Mouse (Mus musculus): ENCODE results near the gene Cxcr2. TPM values are rescaled to one million over a fixed set of nuclear protein-coding genes. Genes with fewer than 3 reads are reported as not detected.
"Not testable (repeated sequence)": the region's sequence is repeated elsewhere in the genome, so short reads cannot be mapped to it uniquely, and the experiment has no call there.

Cxcr2 gene
- polyA plus RNA-seq, 1 experiment = 0.74 TPM

- 60% methylated on average over 3 of the region's 3 CpGs for WGBS
- H3K36me3 ChIP-seq (ENCODE audit: control insufficient read depth, insufficient read depth, low read length) = no peaks in the 10 kb centered on the region
- H3K27me3 ChIP-seq (ENCODE audit: control insufficient read depth, insufficient read depth, low read length) = no peaks in the 10 kb centered on the region
- no peak overlapping the region for H3K4me3 ChIP-seq (ENCODE audit: control insufficient read depth, insufficient read depth, low read length)
- no peak overlapping the region for H3K27ac ChIP-seq (ENCODE audit: control insufficient read depth, insufficient read depth, low read length)
- peaks cover 6% of the 10 kb centered on the region for H3K4me1 ChIP-seq (replicated peaks; ENCODE audit: control insufficient read depth, insufficient read depth, low read length)
- TF ChIP-seq POLR2A (IDR thresholded peaks at IDR 0.05; ENCODE audit: control insufficient read depth, extremely low read depth, insufficient read depth, low read length, poor library complexity) (no peak), CTCF (IDR thresholded peaks at IDR 0.05; ENCODE audit: borderline replicate concordance, control insufficient read depth, extremely low read depth, insufficient read depth, low read length, poor library complexity) (no peak)
- DNase-seq = no peak
Observed at GRCm38 (mm10) chr1:74151091-74151490, 2.7 kb upstream of the Cxcr2 start.

DNA sequence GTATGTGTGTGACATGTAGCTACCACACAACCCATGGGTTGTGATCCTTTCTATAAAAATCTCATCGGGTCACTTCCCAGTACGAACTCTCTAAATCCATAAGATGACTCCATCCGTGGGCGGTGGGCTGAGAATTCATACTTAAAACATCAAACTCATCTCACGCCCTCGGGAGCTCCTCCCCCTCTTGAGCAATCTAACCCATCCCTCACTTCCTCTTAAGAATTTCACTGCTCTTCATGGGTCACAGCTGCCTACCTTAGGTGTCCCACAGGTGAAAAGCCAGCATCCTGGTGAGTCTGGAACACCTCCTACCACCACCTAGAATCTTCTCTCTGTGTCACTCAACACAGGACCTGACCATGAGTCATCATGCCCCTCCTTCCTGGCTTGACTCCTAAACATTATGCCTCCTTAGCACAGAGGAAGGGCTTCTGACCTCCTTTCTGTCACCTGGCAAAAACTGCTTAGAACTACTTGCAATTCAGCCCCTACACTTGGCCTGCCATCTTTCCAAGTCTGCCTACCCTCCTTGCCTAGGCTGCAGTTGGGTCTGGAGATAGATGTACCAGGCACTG, 1.7 kb downstream of the Cxcr2 start:
- Histone ChIP-seq H3K4me1 (replicated peaks; ENCODE audit: control insufficient read depth, insufficient read depth, low read length) (no peaks in the 10 kb centered on the region), H3K27me3 (ENCODE audit: control insufficient read depth, insufficient read depth, low read length) (no peaks in the 10 kb centered on the region), H3K27ac (ENCODE audit: control insufficient read depth, insufficient read depth, low read length) (no peak overlapping the region), H3K36me3 (ENCODE audit: control insufficient read depth, insufficient read depth, low read length) (no peaks in the 10 kb centered on the region), H3K4me3 (ENCODE audit: control insufficient read depth, insufficient read depth, low read length) (no peak overlapping the region)
- DNase-seq = no peak
- WGBS = 45% methylated on average over 6 of the region's 6 CpGs
- TF ChIP-seq POLR2A (IDR thresholded peaks at IDR 0.05; ENCODE audit: control insufficient read depth, extremely low read depth, insufficient read depth, low read length, poor library complexity) = no peak
- TF ChIP-seq CTCF (IDR thresholded peaks at IDR 0.05; ENCODE audit: borderline replicate concordance, control insufficient read depth, extremely low read depth, insufficient read depth, low read length, poor library complexity) = no peak

GRCm38 (mm10) chr1:74156381-74156910, 2.7 kb downstream of the Cxcr2 start:
- H3K4me1 ChIP-seq (replicated peaks; ENCODE audit: control insufficient read depth, insufficient read depth, low read length) = no peaks in the 10 kb centered on the region
- no peak overlapping the region for H3K27ac ChIP-seq (ENCODE audit: control insufficient read depth, insufficient read depth, low read length)

GRCm38 (mm10) chr1:74159613-74160012, 5.8 kb downstream of the Cxcr2 start:
- not testable (repeated sequence) for H3K4me3 ChIP-seq (ENCODE audit: control insufficient read depth, insufficient read depth, low read length); H3K27ac ChIP-seq (ENCODE audit: control insufficient read depth, insufficient read depth, low read length); H3K36me3 ChIP-seq (ENCODE audit: control insufficient read depth, insufficient read depth, low read length); H3K4me1 ChIP-seq (replicated peaks; ENCODE audit: control insufficient read depth, insufficient read depth, low read length); DNase-seq; H3K27me3 ChIP-seq (ENCODE audit: control insufficient read depth, insufficient read depth, low read length)
- WGBS = 51% methylated on average over 5 of the region's 5 CpGs

More at GRCm38 (mm10) chr1:74156381-74156910, 2.7 kb downstream of the Cxcr2 start:
- H3K27me3 ChIP-seq (ENCODE audit: control insufficient read depth, insufficient read depth, low read length) = no peaks in the 10 kb centered on the region
- DNase-seq = no peak
- TF ChIP-seq POLR2A (IDR thresholded peaks at IDR 0.05; ENCODE audit: control insufficient read depth, extremely low read depth, insufficient read depth, low read length, poor library complexity) (no peak), CTCF (IDR thresholded peaks at IDR 0.05; ENCODE audit: borderline replicate concordance, control insufficient read depth, extremely low read depth, insufficient read depth, low read length, poor library complexity) (no peak)
- no peaks in the 10 kb centered on the region for H3K36me3 ChIP-seq (ENCODE audit: control insufficient read depth, insufficient read depth, low read length)
- H3K4me3 ChIP-seq (ENCODE audit: control insufficient read depth, insufficient read depth, low read length) = no peak overlapping the region
- 68% methylated on average over 14 of the region's 14 CpGs for WGBS

- H3K4me3 ChIP-seq (ENCODE audit: control insufficient read depth, insufficient read depth, low read length) = no peak overlapping the region
- WGBS = 69% methylated on average over 2 of the region's 2 CpGs
- no peaks in the 10 kb centered on the region for H3K4me1 ChIP-seq (replicated peaks; ENCODE audit: control insufficient read depth, insufficient read depth, low read length)
- no peak for TF ChIP-seq CTCF (IDR thresholded peaks at IDR 0.05; ENCODE audit: borderline replicate concordance, control insufficient read depth, extremely low read depth, insufficient read depth, low read length, poor library complexity)
- no peak for TF ChIP-seq POLR2A (IDR thresholded peaks at IDR 0.05; ENCODE audit: control insufficient read depth, extremely low read depth, insufficient read depth, low read length, poor library complexity)
- DNase-seq = no peak
- no peak overlapping the region for H3K27ac ChIP-seq (ENCODE audit: control insufficient read depth, insufficient read depth, low read length)
- no peaks in the 10 kb centered on the region for H3K27me3 ChIP-seq (ENCODE audit: control insufficient read depth, insufficient read depth, low read length)
- no peaks in the 10 kb centered on the region for H3K36me3 ChIP-seq (ENCODE audit: control insufficient read depth, insufficient read depth, low read length)
Observed at GRCm38 (mm10) chr1:74160036-74160435, 6.2 kb downstream of the Cxcr2 start.

DNA sequence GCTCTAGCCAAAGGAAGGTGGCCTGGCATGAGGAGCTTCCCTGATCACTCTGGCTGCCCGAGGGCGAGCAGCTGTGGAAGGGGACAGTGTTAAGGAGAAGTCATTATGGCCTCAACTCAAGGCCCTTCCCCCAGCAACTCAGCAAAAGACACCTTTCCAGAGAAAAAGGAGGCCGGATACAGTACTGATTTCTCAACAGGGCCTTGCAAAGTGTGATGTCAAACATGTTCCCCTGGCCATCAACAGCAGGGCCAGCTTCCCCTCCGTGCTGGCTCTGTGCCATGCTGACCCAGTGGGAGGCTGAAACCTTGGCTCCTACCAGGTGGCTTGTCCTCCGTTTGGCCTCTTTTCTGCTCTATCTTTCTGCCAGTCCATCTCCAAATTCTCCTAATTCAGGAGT, 13.3 kb downstream of the Cxcr2 start:
- H3K36me3 ChIP-seq (ENCODE audit: control insufficient read depth, insufficient read depth, low read length) = no peaks in the 10 kb centered on the region
- H3K27me3 ChIP-seq (ENCODE audit: control insufficient read depth, insufficient read depth, low read length) = no peaks in the 10 kb centered on the region
- no peak overlapping the region for H3K27ac ChIP-seq (ENCODE audit: control insufficient read depth, insufficient read depth, low read length)
- H3K4me3 ChIP-seq (ENCODE audit: control insufficient read depth, insufficient read depth, low read length) = no peak overlapping the region
- DNase-seq = no peak
- WGBS = 92% methylated on average over 5 of the region's 5 CpGs
- no peaks in the 10 kb centered on the region for H3K4me1 ChIP-seq (replicated peaks; ENCODE audit: control insufficient read depth, insufficient read depth, low read length)
- no peak for TF ChIP-seq CTCF (IDR thresholded peaks at IDR 0.05; ENCODE audit: borderline replicate concordance, control insufficient read depth, extremely low read depth, insufficient read depth, low read length, poor library complexity)
- TF ChIP-seq POLR2A (IDR thresholded peaks at IDR 0.05; ENCODE audit: control insufficient read depth, extremely low read depth, insufficient read depth, low read length, poor library complexity) = no peak

- H3K4me3 ChIP-seq (ENCODE audit: control insufficient read depth, insufficient read depth, low read length) = no peak overlapping the region
- 96% methylated on average over 3 of the region's 3 CpGs for WGBS
- no peaks in the 10 kb centered on the region for H3K36me3 ChIP-seq (ENCODE audit: control insufficient read depth, insufficient read depth, low read length)
- no peak for DNase-seq
- no peaks in the 10 kb centered on the region for H3K27me3 ChIP-seq (ENCODE audit: control insufficient read depth, insufficient read depth, low read length)
- TF ChIP-seq CTCF (IDR thresholded peaks at IDR 0.05; ENCODE audit: borderline replicate concordance, control insufficient read depth, extremely low read depth, insufficient read depth, low read length, poor library complexity) = no peak
- no peak for TF ChIP-seq POLR2A (IDR thresholded peaks at IDR 0.05; ENCODE audit: control insufficient read depth, extremely low read depth, insufficient read depth, low read length, poor library complexity)
- H3K4me1 ChIP-seq (replicated peaks; ENCODE audit: control insufficient read depth, insufficient read depth, low read length) = no peaks in the 10 kb centered on the region
- no peak overlapping the region for H3K27ac ChIP-seq (ENCODE audit: control insufficient read depth, insufficient read depth, low read length)
Observed at GRCm38 (mm10) chr1:74169721-74170120, 15.9 kb downstream of the Cxcr2 start.
